Mouse (Mus musculus) heart, adult 9 months (tissue): ENCODE data around the gene Tsr3.

Experiments used
- DNase-seq, 2 experiments: peaks; one replicate each; pipeline ENCODE4 v3.0.0; 2022; ENCODE audit warnings: low spot score in 2 of 2

Tsr3 gene

GRCm38 (mm10) chr17:25243131-25243780 is 3.3 kb downstream of the Tsr3 start:
- DNase-seq = no peak

- DNase-seq = no peak
These were observed 4.3 kb downstream of the Tsr3 start for GRCm38 (mm10) chr17:25244239-25244638.

- DNase-seq = no peak
These were observed 8.2 kb downstream of the Tsr3 start for GRCm38 (mm10) chr17:25248033-25248750.

- no peak for DNase-seq
These were observed 10.3 kb downstream of the Tsr3 start for GRCm38 (mm10) chr17:25250181-25250835.

- no peak for DNase-seq
These were observed 12.7 kb downstream of the Tsr3 start for GRCm38 (mm10) chr17:25252643-25253042.

GRCm38 (mm10) chr17:25253760-25254159 is 13.8 kb downstream of the Tsr3 start:
- no peak for DNase-seq

GRCm38 (mm10) chr17:25255110-25255509 is 15.1 kb downstream of the Tsr3 start:
- no peak for DNase-seq

- DNase-seq = no peak
These were observed 16.3 kb downstream of the Tsr3 start, which contains the start of gene Baiap3 for GRCm38 (mm10) chr17:25256140-25256754. TSS of gene Baiap3 (minus strand) at chr17:25256364.

- no peak for DNase-seq
These were observed 17.9 kb downstream of the Tsr3 start for GRCm38 (mm10) chr17:25257804-25258261.

GRCm38 (mm10) chr17:25264453-25264852 is 24.5 kb downstream of the Tsr3 start:
- peak; percentile 57 to 68 for DNase-seq

GRCm38 (mm10) chr17:25270795-25271335 is 30.9 kb downstream of the Tsr3 start:
- DNase-seq = no peak

- no peak for DNase-seq
These were observed 32.4 kb downstream of the Tsr3 start for GRCm38 (mm10) chr17:25272326-25272725.

GRCm38 (mm10) chr17:25272951-25273705 is 33.2 kb downstream of the Tsr3 start:
- DNase-seq = peak in 1 of 2 experiments; percentile 95

- DNase-seq = peak; percentile 98
These were observed 33.9 kb downstream of the Tsr3 start for GRCm38 (mm10) chr17:25273706-25274501.

GRCm38 (mm10) chr17:25274571-25275346 is 34.8 kb downstream of the Tsr3 start, which contains the start of gene Ube2i:
TSS of gene Ube2i (minus strand) at chr17:25274622.
- DNase-seq = no peak

- no peak for DNase-seq
These were observed 35.9 kb downstream of the Tsr3 start for GRCm38 (mm10) chr17:25275833-25276232.

- peak; percentile 29 to 50 for DNase-seq
These were observed 42.2 kb downstream of the Tsr3 start for GRCm38 (mm10) chr17:25282133-25282532.

- peak; percentile 40 to 66 for DNase-seq
These were observed 45.1 kb downstream of the Tsr3 start for GRCm38 (mm10) chr17:25285033-25285432.

GRCm38 (mm10) chr17:25288842-25289241 is 48.9 kb downstream of the Tsr3 start:
- DNase-seq = no peak
